Mouse (Mus musculus): ENCODE measurements at regions not wholly inside any gene's neighbourhood (a gene's known extent, or its start where the extent isn't known, plus 50 kb on each side); places are given as distances from the start of the nearest gene placed in this dataset.

GRCm38 (mm10) chr1:14413826-14414445 is 1679.2 kb downstream of the 4930444P10Rik start:
- DNase-seq (ENCODE audit: low read depth), result no peak

GRCm38 (mm10) chr1:14369957-14370833 is 1722.9 kb downstream of the 4930444P10Rik start:
- DNase-seq (ENCODE audit: low read depth), result no peak

GRCm38 (mm10) chr1:14359998-14360640 is 1733.0 kb downstream of the 4930444P10Rik start:
- DNase-seq (ENCODE audit: low read depth), result no peak
